Mouse (Mus musculus): ENCODE data around the gene Gm42421.

GRCm38 (mm10) chr5:143961176-143961575, 33.2 kb downstream of the Gm42421 start:
- no peak for TF ChIP-seq CTCF (IDR thresholded peaks at IDR 0.05; ENCODE audit: low read depth, low read length)
- TF ChIP-seq POLR2A (IDR thresholded peaks at IDR 0.05; ENCODE audit: insufficient read depth, low read length) = no peak
- no peak for TF ChIP-seq EP300 (IDR thresholded peaks at IDR 0.05; ENCODE audit: insufficient read depth, low read depth, low read length)
